Mouse (Mus musculus) retina, postnatal 1 day (tissue): ENCODE measurements at regions not wholly inside any gene's neighbourhood (a gene's known extent, or its start where the extent isn't known, plus 50 kb on each side); places are given as distances from the start of the nearest gene placed in this dataset.
A peak's percentile ranks its signal among the peaks of the same experiment; 100 is the strongest.
"Not testable (repeated sequence)": the region's sequence is repeated elsewhere in the genome, so short reads cannot be mapped to it uniquely, and the experiment has no call there.

Experiments
- DNase-seq: peaks from one replicate; pipeline ENCODE4 v3.0.0-alpha.2; 2012

- DNase-seq = not testable (repeated sequence)
Measured at GRCm38 (mm10) chr12:21680026-21680425, 262.6 kb upstream of the Ywhaq start.

- not testable (repeated sequence) for DNase-seq
Measured at GRCm38 (mm10) chr12:21649381-21649780, 231.9 kb upstream of the Ywhaq start.

- DNase-seq = peak; percentile 81
Measured at GRCm38 (mm10) chr12:21613781-21614180, 196.3 kb upstream of the Ywhaq start.

GRCm38 (mm10) chr12:21568415-21569040 is 151.1 kb upstream of the Ywhaq start:
- no peak for DNase-seq

- DNase-seq = not testable (repeated sequence)
Measured at GRCm38 (mm10) chr12:21543962-21544361, 126.5 kb upstream of the Ywhaq start.

GRCm38 (mm10) chr12:21543153-21543894 is 125.9 kb upstream of the Ywhaq start:
- peak; percentile 73 for DNase-seq

- no peak for DNase-seq
Measured at GRCm38 (mm10) chr12:21531766-21532165, 114.3 kb upstream of the Ywhaq start.

- DNase-seq = not testable (repeated sequence)
Measured at GRCm38 (mm10) chr12:21529367-21529766, 111.9 kb upstream of the Ywhaq start.

GRCm38 (mm10) chr12:21527336-21527735 is 109.9 kb upstream of the Ywhaq start:
- not testable (repeated sequence) for DNase-seq

GRCm38 (mm10) chr12:21526906-21527305 is 109.5 kb upstream of the Ywhaq start:
- not testable (repeated sequence) for DNase-seq

GRCm38 (mm10) chr12:21525567-21525966 is 108.1 kb upstream of the Ywhaq start:
- peak; percentile 20 for DNase-seq

GRCm38 (mm10) chr12:21522621-21523020 is 105.2 kb upstream of the Ywhaq start:
- DNase-seq = no peak

GRCm38 (mm10) chr12:21519058-21519457 is 101.6 kb upstream of the Ywhaq start:
- DNase-seq = no peak

GRCm38 (mm10) chr12:21512736-21513135 is 95.3 kb upstream of the Ywhaq start:
- DNase-seq = no peak

- DNase-seq = peak; percentile 44
Measured at GRCm38 (mm10) chr12:21511043-21511665, 93.7 kb upstream of the Ywhaq start.

- no peak for DNase-seq
Measured at GRCm38 (mm10) chr12:21507080-21507479, 89.6 kb upstream of the Ywhaq start.

GRCm38 (mm10) chr12:21505731-21506368 is 88.4 kb upstream of the Ywhaq start:
- no peak for DNase-seq

GRCm38 (mm10) chr12:21503250-21503649 is 85.8 kb upstream of the Ywhaq start:
- DNase-seq = peak; percentile 62

- DNase-seq = no peak
Measured at GRCm38 (mm10) chr12:21496974-21497373, 79.5 kb upstream of the Ywhaq start.

- no peak for DNase-seq
Measured at GRCm38 (mm10) chr12:21495511-21495910, 78.1 kb upstream of the Ywhaq start.

GRCm38 (mm10) chr12:21493471-21493870 is 76.0 kb upstream of the Ywhaq start:
- no peak for DNase-seq

GRCm38 (mm10) chr12:21492549-21493291 is 75.3 kb upstream of the Ywhaq start:
- DNase-seq = no peak

GRCm38 (mm10) chr12:21481644-21482043 is 64.2 kb upstream of the Ywhaq start:
- DNase-seq = no peak
